Mouse (Mus musculus) left cerebral cortex, adult 9 months (tissue): ENCODE measurements around the gene Tcf20.
"Not testable (repeated sequence)": the region's sequence is repeated elsewhere in the genome, so short reads cannot be mapped to it uniquely, and the experiment has no call there.

Experiments used
- DNase-seq, 2 experiments: peaks; one replicate each; pipeline ENCODE4 v3.0.0; 2022; ENCODE audit warnings: low spot score in 2 of 2

The Tcf20 gene

DNA sequence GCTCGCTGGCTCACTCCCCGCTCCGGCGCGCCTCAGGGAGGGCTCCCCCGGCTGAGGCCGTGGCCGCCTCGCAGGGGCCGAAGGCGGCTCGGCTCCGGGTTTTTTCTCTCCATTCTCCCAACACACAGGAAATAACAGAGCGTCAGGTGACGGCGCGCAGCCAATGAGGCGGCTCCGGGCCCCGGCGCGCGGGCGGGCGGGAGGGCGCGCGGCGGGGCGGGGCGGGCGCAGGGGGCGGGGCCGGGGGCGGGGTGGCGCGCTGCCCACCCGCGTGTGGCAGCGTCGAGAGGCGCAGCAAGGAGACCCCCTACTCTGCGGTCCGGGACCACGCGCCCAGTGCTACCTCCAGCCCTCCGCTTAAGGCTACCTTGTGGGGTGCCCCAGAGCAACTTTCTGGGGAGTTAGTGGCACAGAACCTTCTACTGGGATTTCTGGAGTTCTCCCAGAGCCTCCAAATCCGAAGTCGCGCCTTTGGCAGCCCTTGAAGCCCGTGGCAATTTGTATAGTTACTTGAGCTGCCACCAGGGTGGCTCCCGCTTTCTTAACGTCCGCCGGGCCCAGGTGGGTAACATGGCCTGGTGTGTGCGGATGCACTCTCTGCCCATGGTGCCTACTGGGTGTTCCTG is 87.9 kb downstream of the Tcf20 start:
- DNase-seq = peak in 1 of 2 experiments; percentile 71

- no peak for DNase-seq
Observed at GRCm38 (mm10) chr15:82898740-82899675, 88.7 kb downstream of the Tcf20 start.

GRCm38 (mm10) chr15:82898141-82898739 is 89.4 kb downstream of the Tcf20 start:
- DNase-seq = no peak

GRCm38 (mm10) chr15:82896336-82896735 is 91.3 kb downstream of the Tcf20 start:
- DNase-seq = no peak

DNA sequence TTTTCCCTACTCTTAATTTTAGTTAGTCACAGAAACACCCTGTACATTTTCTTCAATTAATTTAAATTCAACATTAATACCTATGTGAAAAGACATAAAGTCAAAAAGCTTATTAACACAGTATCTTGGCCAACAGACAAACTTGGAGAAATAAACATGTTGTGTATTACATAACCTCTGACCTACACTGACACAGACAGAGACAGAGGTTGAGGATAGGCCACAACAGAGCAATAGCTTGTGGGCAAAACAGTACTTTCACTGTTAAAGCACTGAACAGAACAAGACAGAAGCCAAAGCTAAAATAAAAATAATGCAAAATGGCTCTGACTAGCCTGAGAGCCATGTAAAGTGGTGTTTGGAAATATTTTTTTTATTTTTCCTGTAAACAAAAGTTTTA is 97.2 kb downstream of the Tcf20 start:
- DNase-seq = no peak

GRCm38 (mm10) chr15:82889426-82889825 is 98.2 kb downstream of the Tcf20 start:
- no peak for DNase-seq

GRCm38 (mm10) chr15:82888466-82888865 is 99.2 kb downstream of the Tcf20 start:
- DNase-seq = no peak

DNA sequence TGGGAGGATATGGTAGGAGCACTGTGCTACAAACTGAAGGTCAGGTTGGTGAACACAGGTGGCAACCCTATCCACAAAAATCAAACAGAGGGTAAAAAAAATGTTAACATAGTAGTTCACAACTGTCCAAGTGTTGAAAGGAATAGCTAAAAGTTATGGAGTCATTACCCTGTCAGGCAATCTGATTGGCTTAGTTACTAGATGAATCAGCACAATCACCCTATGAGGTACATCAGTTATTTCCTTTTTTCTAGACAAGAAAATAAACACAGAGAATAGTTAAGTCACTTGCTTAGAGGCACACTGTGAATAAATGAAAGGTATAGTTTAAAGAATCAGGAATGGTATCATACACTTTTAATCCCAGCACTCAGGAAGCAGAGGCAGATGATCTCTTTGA is 110.4 kb downstream of the Tcf20 start:
- DNase-seq = no peak

DNA sequence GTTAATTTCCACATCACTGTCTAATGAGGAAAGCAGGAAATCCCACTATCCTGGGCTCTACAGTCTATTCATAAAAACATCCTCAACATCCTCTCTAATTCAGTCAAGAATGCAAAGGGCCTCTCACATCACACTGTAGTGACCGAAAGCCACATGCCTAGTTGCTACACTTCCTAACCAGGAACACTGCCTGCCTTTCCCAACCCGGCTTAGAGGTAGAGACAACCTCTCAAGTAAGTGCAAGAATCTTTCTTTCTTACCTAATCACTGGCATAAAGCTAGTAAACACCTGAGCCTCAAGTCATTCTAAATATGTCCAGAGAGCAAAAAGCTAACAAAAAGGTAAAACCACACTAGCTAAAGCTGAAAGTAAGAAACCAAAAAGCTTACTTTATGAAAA is 110.8 kb downstream of the Tcf20 start:
- DNase-seq = no peak

- DNase-seq = no peak
Observed at GRCm38 (mm10) chr15:82872037-82872436, 115.6 kb downstream of the Tcf20 start.

GRCm38 (mm10) chr15:82866286-82866685 is 121.4 kb downstream of the Tcf20 start:
- DNase-seq = not testable (repeated sequence)

DNA sequence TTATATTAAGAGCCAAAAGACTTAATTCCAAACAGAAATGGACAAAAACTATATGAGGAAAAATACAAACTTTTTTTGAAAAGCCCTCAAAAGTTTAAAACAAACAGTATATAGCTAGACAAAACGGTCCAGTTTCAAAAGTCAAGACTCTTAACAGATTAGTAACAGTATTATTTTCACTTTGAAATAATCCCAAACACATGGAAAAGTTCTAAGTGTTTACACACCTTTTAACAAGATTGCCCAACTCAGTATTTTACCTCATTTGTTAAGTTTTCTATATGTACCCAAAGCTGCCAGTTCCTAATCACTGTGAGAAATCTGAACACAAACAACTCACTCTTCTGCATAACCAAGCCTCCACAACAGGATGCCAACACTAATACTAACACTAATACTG is 124.0 kb downstream of the Tcf20 start:
- DNase-seq = no peak

GRCm38 (mm10) chr15:82856652-82857378 is 130.9 kb downstream of the Tcf20 start:
- DNase-seq = peak in 1 of 2 experiments; percentile 18

DNA sequence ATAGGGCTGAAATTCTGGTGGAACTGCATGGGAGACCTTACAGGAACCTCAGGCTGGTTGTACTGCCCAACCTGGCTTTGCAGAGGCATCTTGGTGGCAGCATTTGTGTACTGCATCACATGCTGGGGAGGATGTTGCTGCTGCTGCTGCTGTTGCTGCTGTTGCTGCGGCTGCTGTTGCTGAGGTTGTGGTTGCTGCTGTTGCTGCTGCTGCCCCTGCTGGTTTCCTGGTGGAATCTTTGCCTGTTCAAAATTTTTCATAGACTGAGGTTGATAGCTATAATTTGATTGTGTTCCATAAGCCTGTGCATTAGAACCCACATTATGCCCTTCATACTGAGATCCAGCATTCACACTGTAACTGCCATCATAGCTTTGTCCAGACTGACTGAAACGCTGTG is 131.6 kb downstream of the Tcf20 start:
- DNase-seq = no peak

GRCm38 (mm10) chr15:82839146-82839545 is 148.5 kb downstream of the Tcf20 start:
- DNase-seq = no peak

DNA sequence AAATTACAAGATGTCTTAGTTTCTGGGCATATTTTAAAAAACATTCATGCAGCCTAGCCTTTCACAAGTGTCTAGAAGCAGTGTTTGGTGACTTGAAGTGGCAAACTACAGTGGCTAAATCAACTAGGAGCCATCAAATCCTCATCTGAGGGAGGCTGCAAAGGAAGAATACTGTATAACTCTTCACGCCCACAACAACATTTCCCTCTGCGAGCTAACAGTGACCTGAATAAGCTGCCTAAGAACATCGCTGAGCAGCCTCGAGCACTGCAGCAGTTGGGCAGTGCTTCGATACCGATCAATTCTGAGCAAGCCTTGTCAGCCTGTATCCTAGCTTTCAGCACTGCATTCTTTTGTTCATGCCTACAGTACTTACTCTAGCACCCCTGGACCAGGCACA is 157.8 kb downstream of the Tcf20 start:
- no peak for DNase-seq

DNA sequence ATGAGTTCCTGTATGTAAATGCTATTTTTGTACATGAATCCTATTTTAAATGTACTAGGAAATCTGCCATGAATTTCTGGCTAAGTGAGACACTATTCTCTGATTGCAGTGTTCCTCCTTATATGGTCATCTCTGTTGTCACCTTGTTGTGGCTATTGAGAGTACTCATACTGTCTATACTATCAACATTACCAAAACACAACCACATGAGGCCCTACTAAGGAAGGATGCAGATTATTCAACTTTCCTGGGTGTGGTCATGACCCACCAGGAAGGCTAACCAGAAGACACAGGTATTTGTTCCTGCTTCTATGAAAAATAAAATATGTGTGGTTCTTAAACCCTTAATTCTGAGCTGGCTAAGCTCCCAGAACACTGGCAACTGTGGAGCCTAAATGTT is 161.8 kb downstream of the Tcf20 start:
- no peak for DNase-seq

DNA sequence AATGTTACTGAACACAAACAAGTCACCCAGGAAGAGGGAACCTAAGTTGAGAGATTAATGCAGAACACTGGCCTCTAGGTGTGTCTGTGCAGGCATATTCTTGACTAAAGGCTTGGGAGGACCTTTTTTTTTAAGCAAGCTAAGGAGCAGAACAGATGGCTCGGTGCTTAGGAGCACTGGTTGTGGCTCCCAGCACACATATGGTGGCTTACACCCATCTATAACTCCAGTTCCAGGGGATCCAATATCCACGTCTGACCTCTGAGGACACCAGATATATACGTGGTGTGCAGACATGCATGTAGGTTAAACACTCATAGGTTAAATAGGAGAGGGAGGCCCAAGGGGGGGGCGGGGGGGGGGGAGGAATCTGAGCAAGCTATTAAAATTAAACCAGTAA is 165.3 kb downstream of the Tcf20 start:
- no peak for DNase-seq

- no peak for DNase-seq
Observed at GRCm38 (mm10) chr15:82821657-82822056, 166.0 kb downstream of the Tcf20 start.

GRCm38 (mm10) chr15:82815296-82815695 is 172.4 kb downstream of the Tcf20 start:
- no peak for DNase-seq

GRCm38 (mm10) chr15:82814806-82815205 is 172.9 kb downstream of the Tcf20 start:
- DNase-seq = peak in 1 of 2 experiments; percentile 59

DNA sequence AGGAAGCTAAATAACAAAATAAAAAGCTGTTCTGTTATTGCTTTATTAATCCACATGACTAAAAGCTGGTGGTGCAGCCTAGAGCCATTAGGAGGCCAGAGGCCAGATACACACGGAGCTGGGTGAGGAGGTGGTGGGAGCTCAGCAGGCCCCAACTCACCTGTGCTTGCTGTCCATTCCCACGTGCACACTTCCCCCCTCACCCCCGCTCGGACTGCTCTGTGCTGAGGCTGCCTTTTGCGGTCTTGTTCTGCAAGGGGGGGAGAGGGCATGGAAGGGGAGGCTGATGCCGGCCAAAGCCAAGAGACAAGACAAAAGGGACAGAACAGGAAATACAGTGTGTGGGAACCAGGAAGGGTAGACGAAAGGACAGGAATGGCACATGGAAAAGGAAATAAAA is 173.4 kb downstream of the Tcf20 start:
- DNase-seq = no peak
